Mouse (Mus musculus): ENCODE data around the gene Rhobtb1.

- TF ChIP-seq CTCF (IDR thresholded peaks at IDR 0.05; ENCODE audit: low read depth) (no peak), EP300 (IDR thresholded peaks at IDR 0.05; ENCODE audit: low read depth) (no peak)
Observed at GRCm38 (mm10) chr10:69119456-69119855, 31.8 kb upstream of the Rhobtb1 start.
